ENCODE assay signal across 8 mouse cellular contexts in genomic region chr17:45686716-45687115, GRCm38 (mm10). TPM values are rescaled to one million over a fixed set of nuclear protein-coding genes. Genes with fewer than 3 reads are reported as not detected.
A peak's percentile ranks its signal among the peaks of the same experiment; 100 is the strongest.
DNase-seq lines count a peak whose midpoint lies in the region; ATAC-seq lines count a peak whose summit lies in the region.

Gene Tmem63b, minus strand, starts transcription at chr17:45686905.

- no peaks in the 10 kb centered on the region for H3K9me3 ChIP-seq in forebrain, embryonic 10.5 days
- H3K9me3 ChIP-seq in liver, embryonic 11.5 days (ENCODE audit: control insufficient read depth, low read length) = no peaks in the 10 kb centered on the region

- H3K27me3 ChIP-seq in forebrain, embryonic 10.5 days (ENCODE audit: poor library complexity, severe bottlenecking) = no peaks in the 10 kb centered on the region
- no peaks in the 10 kb centered on the region for H3K27me3 ChIP-seq in liver, embryonic 11.5 days (replicated peaks; ENCODE audit: control insufficient read depth, insufficient read depth, low read length)

- H3K27ac ChIP-seq in forebrain, embryonic 10.5 days = peak within 1 kb of the TSS; percentile 96
- peak within 1 kb of the TSS; percentile 61 for H3K27ac ChIP-seq in liver, embryonic 11.5 days (ENCODE audit: low read depth, low read length)

- DNase-seq in layer of hippocampus, adult 8-10 months (ENCODE audit: low spot score in 2 of 2) = no peak
- no peak for DNase-seq in layer of hippocampus, adult 9-10 months (ENCODE audit: low spot score)
- peak; percentile 59 for DNase-seq in Muller cell, postnatal 12 days (ENCODE audit: inconsistent ontology term)
- no peak for DNase-seq in forebrain, embryonic 10.5 days (ENCODE audit: extremely low spot score, low spot score)
- no peak for DNase-seq in liver, embryonic 11.5 days (ENCODE audit: low spot score)
- DNase-seq in retina, embryonic 14.5 days (ENCODE audit: low spot score) = peak; percentile 37
- DNase-seq in cerebellum, adult 18-20 months = no peak

- peak within 1 kb of the TSS; percentile 77 for H3K9ac ChIP-seq in liver, embryonic 11.5 days (ENCODE audit: low read depth, low read length)

- WGBS in forebrain, embryonic 10.5 days = 13% methylated on average over 12 of the region's 12 CpGs
- WGBS in liver, embryonic 11.5 days = 9% methylated on average over 12 of the region's 12 CpGs

- peaks cover 36% of the 10 kb centered on the region for H3K4me1 ChIP-seq in forebrain, embryonic 10.5 days
- peaks cover 23% of the 10 kb centered on the region for H3K4me1 ChIP-seq in liver, embryonic 11.5 days (replicated peaks; ENCODE audit: control insufficient read depth, insufficient read depth, low read length)

- peak within 1 kb of the TSS; percentile 98 for H3K4me2 ChIP-seq in liver, embryonic 11.5 days

- no peaks in the 10 kb centered on the region; the same call in 1 of the 2 replicates for H3K36me3 ChIP-seq in forebrain, embryonic 10.5 days (replicated peaks)
- no peaks in the 10 kb centered on the region for H3K36me3 ChIP-seq in liver, embryonic 11.5 days (ENCODE audit: control insufficient read depth, insufficient read depth, low read length)

- peak; percentile 12 to 19; a peak in 1 of 4 replicates for ATAC-seq in hematopoietic stem cell, adult 5-6 weeks (replicated peaks in 1 of 2; ENCODE audit: insufficient read depth in 1 of 2, low FRiP score in 2 of 2, low TSS enrichment in 1 of 2, low read depth in 1 of 2, poor library complexity in 2 of 2, severe bottlenecking in 2 of 2)
- peak; percentile 9 for ATAC-seq in liver, embryonic 11.5 days (replicated peaks; ENCODE audit: low FRiP score)

- H3K4me3 ChIP-seq in forebrain, embryonic 10.5 days = peak within 1 kb of the TSS; percentile 94
- H3K4me3 ChIP-seq in liver, embryonic 11.5 days (ENCODE audit: low read depth, low read length) = peak within 1 kb of the TSS; percentile 71

RNA-seq across cellular contexts. Expression of gene Tmem63b, which starts in this region (rescaled TPM):
- total RNA-seq in layer of hippocampus, adult 8-10 months (2022) = 100 to 1,000 TPM; 160 to 184 (median 166) TPM
- 46.9 and 49.0 TPM in 2 replicates for polyA plus RNA-seq in forebrain, embryonic 10.5 days (2016; fragmentation: Nextera tagmentation; extraction: Ambion mirVana)
- 5.3 and 7.6 TPM in 2 replicates for total RNA-seq in hematopoietic stem cell, adult 5-6 weeks (2017)
- 16.0 and 18.0 TPM in 2 replicates for polyA plus RNA-seq in liver, embryonic 11.5 days (2014; fragmentation: Nextera tagmentation; extraction: Ambion mirVana)

Comparison
In these comparisons a context has a peak if more than half of its experiments do, and no peak if none do; other contexts are left out.
1. RNA of gene Tmem63b (total RNA-seq): 160 to 184 TPM in layer of hippocampus, adult 8-10 months; 5.3 to 7.6 TPM in hematopoietic stem cell, adult 5-6 weeks; every median in the first group is over 10 times any median in the second.
2. DNase-seq: peak in Muller cell, postnatal 12 days (single experiment) and retina, embryonic 14.5 days (single experiment); none in layer of hippocampus, adult 8-10 months (0 of 2), layer of hippocampus, adult 9-10 months (single experiment), forebrain, embryonic 10.5 days (single experiment), liver, embryonic 11.5 days (single experiment) and cerebellum, adult 18-20 months (0 of 2).